Mouse (Mus musculus) kidney, postnatal 0 days (tissue): ENCODE results near the gene Setd1b. TPM values are rescaled to one million over a fixed set of nuclear protein-coding genes. Genes with fewer than 3 reads are reported as not detected.

ENCODE experiments used
- ATAC-seq: fragments of 200-750 bp; cut with Nextera tagmentation; replicated peaks from 2 replicates; pipeline ENCODE4 v1.8.0; 2017; ENCODE audit warnings: low read depth, moderate number of reproducible peaks, moderate TSS enrichment, moderate library complexity; ENCODE audit not compliant: low FRiP score
- DNase-seq: peaks from one replicate; pipeline ENCODE4 v3.0.0-alpha.2; 2016; ENCODE audit warnings: low spot score
- H3K27ac ChIP-seq: fragments of 300-500 bp; sonication (generic); 2 replicates; pipeline ENCODE4 v1.5.1; 2014; ENCODE audit warnings: mild to moderate bottlenecking
- H3K27me3 ChIP-seq: fragments of 300-500 bp; sonication (generic); 2 replicates; pipeline ENCODE4 v1.6.1; 2014; ENCODE audit warnings: low read length, mixed read lengths; ENCODE audit not compliant: insufficient read depth
- H3K36me3 ChIP-seq: fragments of 300-500 bp; sonication (generic); 2 replicates; pipeline ENCODE4 v1.6.1; 2014; ENCODE audit warnings: low read length, mixed read lengths; ENCODE audit not compliant: insufficient read depth
- H3K4me1 ChIP-seq: fragments of 300-500 bp; sonication (generic); replicated peaks from 2 replicates; pipeline ENCODE4 v1.6.1; 2014; ENCODE audit warnings: antibody characterized with exemption, low read length, mixed read lengths; ENCODE audit not compliant: insufficient read depth
- H3K4me2 ChIP-seq: fragments of 300-500 bp; sonication (generic); 2 replicates; pipeline ENCODE4 v1.6.1; 2014; ENCODE audit warnings: mild to moderate bottlenecking, low read length, moderate library complexity, mixed read lengths
- H3K4me3 ChIP-seq: fragments of 300-500 bp; sonication (generic); replicated peaks from 2 replicates; pipeline ENCODE4 v1.5.1; 2014; ENCODE audit warnings: low read depth, low read length
- H3K9ac ChIP-seq: fragments of 300-500 bp; sonication (generic); 2 replicates; pipeline ENCODE4 v1.6.1; 2014; ENCODE audit warnings: low read depth, low read length
- H3K9me3 ChIP-seq: fragments of 300-500 bp; sonication (generic); replicated peaks from 2 replicates; pipeline ENCODE4 v1.6.1; 2016; ENCODE audit warnings: low read length, inconsistent platforms, mixed read lengths
- CTCF ChIP-seq: IDR thresholded peaks from 2 replicates; pipeline ENCODE4 v1.5.1; 2016; ENCODE audit warnings: antibody characterized with exemption, low read depth, mild to moderate bottlenecking, moderate library complexity
- WGBS: fragments of 180-500 bp; shearing (Covaris S2); extraction: QIAGEN DNeasy Blood & Tissue Kit; methylation state at CpG from one replicate; pipeline ENCODE4 v1.1.7; 2014; 5-methylcytosine and 5-hydroxymethylcytosine counted together
- polyA plus RNA-seq: library from polyadenylated mRNA; unstranded; fragments of >200 nt; fragmentation: Nextera tagmentation; extraction: Ambion mirVana; gene quantifications from 2 replicates; pipeline ENCODE4 v1.2.1, GENCODE M21; 2015

Gene Setd1b
- polyA plus RNA-seq, 1 experiment from 2014 or later: 7.0 TPM

GRCm38 (mm10) chr5:123167591-123167990 lies 25.6 kb downstream of the Setd1b start:
- TF ChIP-seq CTCF: no peak
- peaks cover 38% of the 10 kb centered on the region for H3K36me3 ChIP-seq
- no peak for DNase-seq
- no peak overlapping the region for H3K9ac ChIP-seq
- ATAC-seq: no peak
- WGBS: 71% methylated on average over 5 of the region's 5 CpGs
- H3K4me3 ChIP-seq: no peak overlapping the region
- H3K27me3 ChIP-seq: no peaks in the 10 kb centered on the region
- H3K4me2 ChIP-seq: no peak overlapping the region
- H3K9me3 ChIP-seq: no peaks in the 10 kb centered on the region
- peaks cover 7% of the 10 kb centered on the region; the same call in 1 of the 2 replicates for H3K4me1 ChIP-seq
- H3K27ac ChIP-seq: no peak overlapping the region

DNA sequence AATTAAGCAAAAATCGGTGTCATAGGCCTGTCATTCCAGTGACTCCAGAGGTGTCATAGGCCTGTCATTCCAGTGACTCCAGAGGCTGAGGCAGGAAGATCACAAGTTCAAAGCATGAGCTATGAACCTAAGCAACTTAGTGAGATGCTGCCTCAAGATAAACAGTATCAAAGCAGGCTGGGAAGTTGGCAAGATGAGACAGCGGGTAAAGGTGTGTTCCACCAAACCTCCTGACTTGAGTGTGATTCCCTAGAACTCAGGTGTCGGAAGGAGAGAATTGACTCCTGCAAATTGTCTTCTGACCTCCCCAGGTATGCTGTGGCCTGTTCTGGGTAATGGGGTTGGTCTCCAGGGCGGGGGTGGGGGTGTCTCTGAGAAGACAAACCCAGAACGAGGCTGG lies 27.3 kb downstream of the Setd1b start, which contains the start of gene Psmd9:
Gene Psmd9, plus strand, starts transcription at position 130 of the 400 bp plus-strand sequence.
- WGBS: 71% methylated on average over 5 of the region's 5 CpGs

DNA sequence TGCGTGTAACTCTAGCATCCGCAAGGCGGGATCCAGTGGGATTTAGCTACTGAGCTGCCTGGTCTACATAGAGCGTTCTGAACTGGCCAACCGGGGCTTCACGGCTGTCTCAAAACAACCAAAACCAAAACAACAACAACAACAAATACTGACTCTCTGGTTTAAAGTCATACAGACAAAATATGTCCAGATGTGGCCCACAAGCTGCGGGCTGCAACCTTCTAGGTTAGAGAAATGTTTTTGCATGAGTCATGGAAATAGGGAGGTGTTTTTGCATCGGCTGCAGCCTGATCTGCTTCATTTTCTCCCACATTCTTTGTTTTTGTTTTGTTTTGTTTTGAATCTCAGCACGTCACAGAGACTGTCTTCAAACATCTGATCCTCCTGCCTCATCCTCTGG lies 28.4 kb downstream of the Setd1b start:
- no peak for TF ChIP-seq CTCF
- 0 out of 2 replicates have a peak overlapping the region, but pooled peaks have one; percentile 1 for H3K27ac ChIP-seq

More for the DNA sequence above, 27.3 kb downstream of the Setd1b start, which contains the start of gene Psmd9:
- Histone ChIP-seq H3K27ac (0 out of 2 replicates have a peak within 1 kb of the TSS, but pooled peaks have one; percentile 2), H3K4me1 (peaks cover 7% of the 10 kb centered on the region; the same call in 1 of the 2 replicates), H3K4me2 (no peak within 1 kb of the TSS), H3K36me3 (peaks cover 22% of the 10 kb centered on the region), H3K4me3 (no peak within 1 kb of the TSS), H3K9me3 (no peaks in the 10 kb centered on the region), H3K9ac (no peak within 1 kb of the TSS), H3K27me3 (no peaks in the 10 kb centered on the region)
- no peak for TF ChIP-seq CTCF
- DNase-seq (no peak), ATAC-seq (no peak)

GRCm38 (mm10) chr5:123171646-123172350 lies 29.8 kb downstream of the Setd1b start:
- no peak overlapping the region for H3K27ac ChIP-seq
- WGBS: 10% methylated on average over 22 of the region's 22 CpGs

More for the DNA sequence above, 28.4 kb downstream of the Setd1b start:
- H3K27me3 ChIP-seq: no peaks in the 10 kb centered on the region
- no peaks in the 10 kb centered on the region for H3K9me3 ChIP-seq
- no peak overlapping the region for H3K4me3 ChIP-seq
- no peak for DNase-seq
- WGBS: 57% methylated on average over 9 of the region's 9 CpGs
- H3K4me2 ChIP-seq: no peak overlapping the region
- H3K9ac ChIP-seq: no peak overlapping the region
- H3K36me3 ChIP-seq: peaks cover 18% of the 10 kb centered on the region
- ATAC-seq: no peak
- peaks cover 7% of the 10 kb centered on the region; the same call in 1 of the 2 replicates for H3K4me1 ChIP-seq

GRCm38 (mm10) chr5:123178792-123179191 lies 36.8 kb downstream of the Setd1b start:
- DNase-seq: no peak
- 90% methylated on average over 5 of the region's 5 CpGs for WGBS
- TF ChIP-seq CTCF: no peak
- no peaks in the 10 kb centered on the region for H3K36me3 ChIP-seq
- no peak overlapping the region for H3K4me2 ChIP-seq
- no peaks in the 10 kb centered on the region for H3K9me3 ChIP-seq
- H3K4me3 ChIP-seq: no peak overlapping the region
- no peak for ATAC-seq
- H3K27ac ChIP-seq: no peak overlapping the region
- H3K9ac ChIP-seq: no peak overlapping the region
- no peaks in the 10 kb centered on the region for H3K27me3 ChIP-seq
- no peaks in the 10 kb centered on the region for H3K4me1 ChIP-seq

More at GRCm38 (mm10) chr5:123171646-123172350, 29.8 kb downstream of the Setd1b start:
- Histone ChIP-seq H3K36me3 (0 out of 2 replicates have a peak, but pooled peaks cover 7% of the 10 kb centered on the region), H3K9me3 (no peaks in the 10 kb centered on the region), H3K4me1 (peaks cover 7% of the 10 kb centered on the region; the same call in 1 of the 2 replicates), H3K9ac (no peak overlapping the region), H3K4me2 (peak overlapping the region; percentile 57), H3K27me3 (no peaks in the 10 kb centered on the region), H3K4me3 (peak overlapping the region; percentile 16; the same call in 1 of the 2 replicates)
- ATAC-seq (peak; percentile 88), DNase-seq (peak; percentile 97)
- peak; percentile 100 for TF ChIP-seq CTCF

GRCm38 (mm10) chr5:123180390-123180789 lies 38.4 kb downstream of the Setd1b start:
- TF ChIP-seq CTCF: no peak
- Histone ChIP-seq H3K4me3 (no peak overlapping the region), H3K4me2 (no peak overlapping the region), H3K36me3 (no peaks in the 10 kb centered on the region), H3K4me1 (no peaks in the 10 kb centered on the region), H3K27me3 (no peaks in the 10 kb centered on the region), H3K9me3 (no peaks in the 10 kb centered on the region), H3K9ac (no peak overlapping the region), H3K27ac (no peak overlapping the region)
- DNase-seq (no peak), ATAC-seq (no peak)
- 90% methylated on average over 15 of the region's 15 CpGs for WGBS
